Mouse (Mus musculus): ENCODE results near the gene Umod.

Gene Umod

DNA sequence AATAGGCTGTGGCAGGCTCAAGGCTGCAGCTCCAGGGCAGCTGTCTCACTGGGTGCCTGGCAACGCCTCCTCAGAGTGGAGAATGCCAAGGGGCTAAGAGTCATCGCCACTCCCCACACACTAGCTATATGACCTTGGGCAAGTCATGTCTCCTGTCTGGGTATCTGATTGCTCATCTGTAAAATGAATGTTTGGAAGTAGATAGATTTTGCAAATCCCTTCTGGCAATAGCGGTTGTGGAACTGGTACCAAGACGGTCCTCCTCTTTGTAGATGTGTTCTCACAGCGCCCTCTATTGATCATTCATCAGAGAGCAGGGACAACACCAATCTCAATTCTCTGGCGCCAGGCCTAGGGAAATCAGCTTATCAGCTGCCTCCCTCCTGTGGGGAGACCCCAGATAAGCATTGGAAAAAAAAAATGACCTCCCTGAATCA, 51.9 kb downstream of the Umod start:
- DNase-seq = peak; percentile 69

DNA sequence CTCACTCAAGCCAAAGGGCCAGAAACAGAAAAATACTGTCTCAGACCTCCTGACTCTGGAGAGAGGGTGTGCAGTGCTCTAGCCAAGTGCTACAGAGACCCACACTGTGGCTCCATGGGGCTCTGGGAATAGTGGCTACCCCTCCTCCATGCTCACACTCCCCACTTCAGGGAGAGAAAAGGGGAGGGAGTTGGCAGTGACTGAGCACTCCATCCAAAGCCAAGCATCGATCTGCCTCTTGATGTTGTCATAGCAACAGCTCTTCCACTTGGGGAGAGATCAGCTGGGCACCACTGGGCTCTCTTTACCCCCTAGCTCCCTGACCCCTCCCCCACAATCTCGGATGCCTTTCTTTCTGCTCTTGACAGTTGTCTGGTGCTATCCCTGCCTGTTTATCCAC, 58.4 kb downstream of the Umod start:
- no peak for DNase-seq

DNA sequence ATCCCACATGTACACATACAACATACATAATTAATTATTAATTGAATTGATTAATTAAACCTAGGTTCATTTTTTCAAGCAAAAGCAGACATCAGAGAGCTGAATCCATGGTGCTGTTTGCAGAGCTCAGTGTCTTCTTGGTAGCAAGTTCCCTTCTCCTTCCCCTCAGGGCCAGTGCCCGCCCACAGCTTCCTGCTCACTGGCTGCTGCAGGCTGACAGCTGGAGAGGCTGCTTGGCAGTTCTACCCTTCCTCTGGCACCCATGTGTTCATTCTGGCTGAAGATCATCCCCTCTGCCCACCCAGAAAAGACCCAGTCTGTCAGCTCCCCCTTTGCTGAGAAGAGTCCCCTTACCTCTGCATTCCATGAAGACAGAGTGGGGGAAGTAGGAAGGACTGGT, 60.6 kb downstream of the Umod start:
- no peak for DNase-seq
